Mouse (Mus musculus) 3134 (cell line): ENCODE measurements around the gene Ucp2.
"Not testable (repeated sequence)": the region's sequence is repeated elsewhere in the genome, so short reads cannot be mapped to it uniquely, and the experiment has no call there.

Source experiments
- DNase-seq: peaks from one replicate; pipeline ENCODE4 v3.0.0-alpha.2; 2011; ENCODE audit warnings: low spot score; ENCODE audit not compliant: insufficient read length; ENCODE audit errors: extremely low read depth

Ucp2 gene

GRCm38 (mm10) chr7:100479100-100479822 lies 13.9 kb upstream of the Ucp2 start:
- DNase-seq = no peak

DNA sequence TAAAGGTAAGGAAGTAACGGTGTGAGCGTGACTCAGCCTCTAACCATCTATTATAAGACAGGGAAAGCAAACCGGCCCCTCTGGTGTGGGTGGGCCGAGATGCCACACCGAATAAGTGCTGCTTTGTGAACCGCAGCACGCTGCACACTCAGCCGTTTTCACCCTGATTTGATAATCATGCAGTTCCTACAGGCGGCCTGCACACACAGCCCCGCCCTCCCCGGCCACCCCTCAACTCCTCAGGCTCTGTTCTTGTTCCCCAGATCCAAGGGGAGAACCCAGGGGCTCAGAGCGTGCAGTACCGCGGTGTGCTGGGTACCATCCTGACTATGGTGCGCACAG lies 13.3 kb upstream of the Ucp2 start:
- DNase-seq = no peak

GRCm38 (mm10) chr7:100480175-100480574 lies 13.0 kb upstream of the Ucp2 start:
- DNase-seq = no peak

- not testable (repeated sequence) for DNase-seq
Observed at GRCm38 (mm10) chr7:100482046-100482445, 11.1 kb upstream of the Ucp2 start.

GRCm38 (mm10) chr7:100484493-100484892 lies 8.6 kb upstream of the Ucp2 start:
- peak; percentile 68 for DNase-seq

DNA sequence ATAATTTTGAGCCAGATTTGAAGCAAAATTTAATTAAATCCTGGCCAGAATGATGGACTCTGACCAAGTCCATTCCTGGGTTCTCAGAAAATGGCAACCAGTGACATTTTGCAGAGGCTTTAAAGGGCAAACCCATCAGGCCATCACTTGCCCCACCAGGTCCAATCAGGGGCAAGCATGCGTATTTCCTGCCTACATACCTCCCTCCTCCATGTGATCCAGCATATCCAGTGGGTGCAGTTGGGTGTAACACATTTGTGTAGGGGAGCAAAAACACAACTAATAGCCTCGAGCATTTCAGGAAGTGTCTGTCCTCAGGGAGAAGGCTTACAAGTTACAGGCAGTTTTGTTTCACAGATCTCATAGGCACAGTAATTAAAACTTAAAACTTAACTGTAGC lies 5.8 kb upstream of the Ucp2 start:
- no peak for DNase-seq

- DNase-seq = no peak
Observed at GRCm38 (mm10) chr7:100488474-100489048, 4.6 kb upstream of the Ucp2 start.

GRCm38 (mm10) chr7:100492391-100493116 lies 583 bp upstream of the Ucp2 start:
- DNase-seq = no peak

- no peak for DNase-seq
Observed at GRCm38 (mm10) chr7:100493484-100494414, 612 bp downstream of the Ucp2 start.

DNA sequence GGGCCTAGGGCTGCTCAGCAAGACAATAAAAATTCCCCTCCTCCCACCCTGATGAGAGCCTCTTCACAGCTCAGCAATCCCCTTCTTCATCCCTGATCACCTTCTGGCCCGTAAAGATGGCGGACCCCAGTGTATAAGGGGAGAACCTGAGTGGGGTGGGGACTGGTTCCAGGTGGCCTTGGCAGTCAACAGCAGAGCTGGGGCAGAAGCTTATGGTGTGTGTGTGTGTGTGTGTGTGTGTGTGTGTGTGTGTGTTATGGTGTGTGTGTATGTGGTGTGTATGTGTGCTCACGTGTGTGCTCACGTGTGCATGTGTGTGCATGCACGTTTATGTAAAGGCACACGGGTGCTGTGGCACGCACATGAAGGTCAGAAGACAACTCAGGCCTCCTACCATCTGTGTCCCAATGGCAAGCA lies 1.3 kb downstream of the Ucp2 start:
- DNase-seq = no peak

GRCm38 (mm10) chr7:100495042-100495441 lies 1.9 kb downstream of the Ucp2 start:
- no peak for DNase-seq

GRCm38 (mm10) chr7:100495581-100496251 lies 2.6 kb downstream of the Ucp2 start:
- DNase-seq = no peak

GRCm38 (mm10) chr7:100496371-100496770 lies 3.2 kb downstream of the Ucp2 start:
- DNase-seq = no peak

DNA sequence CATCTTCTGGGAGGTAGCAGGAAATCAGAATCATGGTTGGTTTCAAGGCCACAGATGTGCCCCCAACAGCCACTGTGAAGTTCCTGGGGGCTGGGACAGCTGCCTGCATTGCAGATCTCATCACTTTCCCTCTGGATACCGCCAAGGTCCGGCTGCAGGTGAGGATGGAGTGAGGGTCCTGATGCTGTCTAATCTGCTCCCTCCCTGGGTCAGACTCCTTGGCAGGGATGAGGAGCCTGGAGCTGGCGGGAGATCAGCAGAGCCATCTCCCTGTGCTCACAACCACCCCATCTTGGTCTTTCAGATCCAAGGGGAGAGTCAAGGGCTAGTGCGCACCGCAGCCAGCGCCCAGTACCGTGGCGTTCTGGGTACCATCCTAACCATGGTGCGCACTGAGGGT lies 3.7 kb downstream of the Ucp2 start:
- no peak for DNase-seq

GRCm38 (mm10) chr7:100497402-100497801 lies 4.3 kb downstream of the Ucp2 start:
- DNase-seq = no peak

GRCm38 (mm10) chr7:100497982-100498381 lies 4.8 kb downstream of the Ucp2 start:
- DNase-seq = no peak

- no peak for DNase-seq
Observed at GRCm38 (mm10) chr7:100499465-100499864, 6.3 kb downstream of the Ucp2 start.

DNA sequence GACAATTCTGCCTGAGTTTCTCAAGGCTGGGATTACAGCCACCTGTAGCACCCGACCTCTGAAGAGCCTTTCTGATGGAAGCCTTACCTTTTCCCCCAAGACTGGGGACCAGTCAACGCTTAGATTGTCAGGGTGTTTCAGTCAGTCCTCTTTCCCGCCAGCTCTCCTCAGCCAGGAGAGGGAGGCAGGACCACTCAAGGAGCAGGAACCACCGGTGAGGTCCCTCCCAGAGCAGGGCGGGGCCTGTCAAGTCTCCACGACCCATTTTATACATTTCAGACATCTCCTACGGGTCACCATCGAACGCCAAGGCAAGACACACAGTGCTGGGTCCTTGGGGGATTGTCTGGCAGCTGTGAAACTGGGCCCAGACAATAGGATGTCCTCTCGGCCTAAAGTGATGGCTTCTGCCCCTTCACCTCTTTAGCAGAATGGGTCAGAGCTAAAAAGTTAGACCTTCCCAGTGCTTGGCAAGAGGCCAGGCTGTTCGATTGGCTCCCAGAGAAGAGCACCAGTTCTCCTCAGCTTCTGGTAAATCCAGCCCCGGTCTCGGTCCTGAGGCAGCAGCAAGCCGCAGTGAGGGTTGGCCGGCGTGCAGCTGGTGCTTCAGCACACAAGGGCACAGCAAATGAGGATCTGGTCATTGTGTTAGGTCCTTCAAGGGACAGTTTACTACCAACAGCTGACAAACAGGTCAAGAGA lies 7.3 kb downstream of the Ucp2 start:
- no peak for DNase-seq

- no peak for DNase-seq
Observed at GRCm38 (mm10) chr7:100501027-100501843, 8.1 kb downstream of the Ucp2 start.
